Mouse (Mus musculus) erythroblast, adult 5-6 weeks (primary cell): ENCODE measurements around the gene Ubr3. TPM values are rescaled to one million over a fixed set of nuclear protein-coding genes. Genes with fewer than 3 reads are reported as not detected.

Experiments
- ATAC-seq: replicated peaks from 2 replicates; pipeline ENCODE4 v1.8.0; 2016; ENCODE audit warnings: moderate number of reproducible peaks, mild to moderate bottlenecking, moderate TSS enrichment, inconsistent platforms; ENCODE audit not compliant: poor library complexity, low FRiP score, severe bottlenecking
- total RNA-seq, 2 experiments: library from RNA; stranded (forward) in 1 of 2; stranded (reverse) in 1 of 2; fragments of 150-400 nt in 1 of 2; fragments of 200-764, 138-1000 nt in 1 of 2; gene quantifications; 2 replicates each; pipeline versions ENCODE4 v1.2.3 to v1.2.4; 2015 to 2017; ENCODE audit warnings: low replicate concordance in 2 of 2

The Ubr3 gene
- total RNA-seq, 2 experiments from 2014 or later = 68.0 to 83.7 TPM

DNA sequence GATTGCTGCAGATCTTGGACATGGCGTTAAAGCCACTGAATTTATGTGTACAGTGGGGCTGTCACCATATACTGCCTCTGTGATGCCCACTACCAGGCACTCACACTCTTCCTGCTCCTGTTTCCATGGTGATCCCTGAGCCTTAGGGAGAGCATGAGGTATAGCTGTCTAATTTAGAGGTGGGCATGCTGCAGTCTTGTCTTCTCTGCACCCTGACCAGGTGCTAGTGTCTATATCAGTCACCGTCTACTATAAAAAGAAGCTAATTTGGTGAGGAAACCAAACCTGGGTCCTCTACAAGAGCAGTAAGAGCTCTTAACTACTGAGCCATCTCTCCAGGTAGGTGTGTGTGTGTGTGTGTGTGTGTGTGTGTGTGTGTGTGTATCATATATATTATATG is 109.4 kb downstream of the Ubr3 start:
- no peak for ATAC-seq

DNA sequence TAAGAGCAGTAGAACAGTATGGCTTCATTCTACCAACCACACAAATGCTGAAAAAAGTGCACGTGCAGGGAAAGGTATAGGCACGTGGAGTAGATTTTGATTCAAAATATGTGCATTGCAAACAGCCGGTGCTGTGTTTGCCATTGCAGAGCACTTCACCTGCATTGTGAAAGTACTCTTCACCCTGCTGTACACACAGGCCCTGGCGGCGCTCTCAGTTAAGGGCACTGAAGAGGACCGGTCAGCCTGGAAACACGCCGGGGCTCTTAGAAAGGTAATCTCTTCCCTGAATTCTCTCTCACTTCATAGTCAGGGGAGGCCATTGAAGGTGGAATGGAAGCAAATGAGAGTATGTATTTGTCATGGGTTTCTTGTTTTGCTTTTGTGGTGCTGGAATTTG is 115.9 kb downstream of the Ubr3 start:
- no peak for ATAC-seq

DNA sequence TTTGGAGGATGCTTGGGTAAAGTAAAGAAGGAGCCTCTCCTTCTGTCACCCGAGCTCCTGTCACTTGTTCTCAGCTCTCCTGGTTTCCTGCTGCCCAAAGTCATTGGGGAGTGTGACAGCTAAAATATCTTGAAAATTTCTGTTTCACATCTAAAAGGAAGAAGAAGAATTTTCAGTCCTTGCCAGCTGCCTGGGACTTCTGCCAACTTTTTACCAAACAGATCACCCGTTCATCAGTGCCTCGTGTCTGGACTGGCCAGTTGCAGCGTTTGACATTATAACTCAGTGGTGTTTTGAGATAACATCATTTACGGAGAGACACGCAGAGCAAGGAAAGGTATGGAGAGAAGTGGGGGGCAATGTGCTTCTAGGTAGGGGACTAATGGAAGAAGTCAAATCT is 121.2 kb downstream of the Ubr3 start:
- ATAC-seq = no peak

DNA sequence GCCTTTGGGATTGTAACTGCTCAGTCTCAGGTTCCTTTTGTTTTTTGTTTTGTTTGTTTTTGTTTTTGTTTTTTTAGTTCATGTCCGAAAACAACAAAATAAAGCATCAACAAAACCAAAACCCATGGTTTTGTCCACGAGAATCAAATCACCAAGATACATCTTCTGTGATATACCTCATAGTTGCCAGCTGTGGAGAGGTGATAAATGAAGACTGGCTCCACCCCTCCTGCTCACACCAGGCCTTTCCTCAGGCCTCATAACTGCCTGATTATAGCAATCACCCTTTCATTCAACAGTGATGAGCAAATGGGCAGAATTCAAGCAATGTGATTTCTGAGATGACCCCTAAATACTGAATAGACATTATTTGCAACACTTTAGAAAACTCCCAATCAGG is 127.4 kb downstream of the Ubr3 start:
- ATAC-seq = peak; percentile 94

GRCm38 (mm10) chr2:70025711-70026110 is 128.7 kb downstream of the Ubr3 start:
- no peak for ATAC-seq

DNA sequence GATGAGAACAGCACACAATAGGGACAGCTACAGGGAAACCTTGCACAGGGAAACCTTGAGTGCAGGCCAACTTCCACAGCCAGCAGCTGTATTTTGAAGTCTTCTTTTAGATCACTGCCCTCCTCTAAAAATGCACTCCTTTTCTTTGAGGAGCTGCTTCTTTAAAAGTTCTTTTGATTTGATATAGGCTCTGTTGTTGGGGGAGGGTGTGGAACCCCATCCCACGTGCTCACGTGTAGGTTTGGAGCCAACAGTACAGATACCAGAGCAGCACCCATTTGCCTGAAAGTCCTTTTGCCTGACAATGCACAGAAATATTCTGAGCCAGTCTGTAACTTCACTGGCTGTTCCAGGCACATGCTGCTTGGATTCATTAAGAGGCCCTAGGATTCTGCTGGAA is 134.4 kb downstream of the Ubr3 start:
- no peak for ATAC-seq

- no peak for ATAC-seq
These were observed 137.8 kb downstream of the Ubr3 start for GRCm38 (mm10) chr2:70034895-70035294.

DNA sequence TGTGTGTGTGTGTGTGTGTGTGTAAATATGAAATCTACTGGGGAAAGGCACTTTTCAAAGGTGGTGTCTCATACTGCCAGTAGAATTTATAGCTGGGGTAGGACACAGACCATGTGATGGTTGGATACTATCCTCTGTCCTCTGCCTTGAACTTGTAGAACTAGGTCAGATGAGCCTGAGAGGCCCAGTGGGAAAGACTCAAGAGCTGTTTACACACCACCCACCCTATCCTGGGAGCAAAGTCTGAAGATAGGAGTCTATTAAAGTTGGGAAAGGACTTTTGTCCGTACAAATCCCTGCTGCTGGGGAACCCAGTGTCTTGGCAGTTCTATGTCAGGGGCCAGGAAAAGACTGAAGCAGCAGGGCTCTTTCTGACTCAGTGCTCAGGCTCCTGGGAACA is 138.3 kb downstream of the Ubr3 start:
- ATAC-seq = no peak

- ATAC-seq = peak; percentile 67; the same call in 1 of the 2 replicates
These were observed 140.2 kb downstream of the Ubr3 start for GRCm38 (mm10) chr2:70037221-70037620.

- no peak for ATAC-seq
These were observed 141.7 kb downstream of the Ubr3 start, which contains the start of gene Myo3b for GRCm38 (mm10) chr2:70038752-70039151. Gene Myo3b (plus strand): TSS chr2:70039126.

DNA sequence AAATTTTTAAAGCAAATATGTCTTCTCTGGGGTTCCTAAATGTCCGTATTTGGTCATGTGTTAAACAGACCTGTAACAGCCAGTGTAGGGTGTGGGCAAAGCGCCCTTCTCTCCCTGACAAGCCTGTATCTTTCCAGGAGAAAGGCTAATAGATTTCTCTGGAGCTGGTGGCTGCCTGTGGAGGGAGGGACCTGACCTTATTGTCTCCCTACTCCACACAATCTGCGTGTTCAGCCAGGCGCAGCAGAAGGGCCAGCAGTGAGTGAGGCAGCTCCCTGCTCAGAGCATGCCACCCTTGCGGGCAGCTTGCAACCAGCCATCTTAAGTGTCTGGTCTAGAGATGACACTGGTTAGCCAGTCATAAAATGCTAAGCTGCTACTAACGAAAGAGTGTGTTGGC is 147.4 kb downstream of the Ubr3 start:
- no peak for ATAC-seq

- ATAC-seq = no peak
These were observed 150.8 kb downstream of the Ubr3 start for GRCm38 (mm10) chr2:70047868-70048267.

- no peak for ATAC-seq
These were observed 156.8 kb downstream of the Ubr3 start for GRCm38 (mm10) chr2:70053803-70054202.

DNA sequence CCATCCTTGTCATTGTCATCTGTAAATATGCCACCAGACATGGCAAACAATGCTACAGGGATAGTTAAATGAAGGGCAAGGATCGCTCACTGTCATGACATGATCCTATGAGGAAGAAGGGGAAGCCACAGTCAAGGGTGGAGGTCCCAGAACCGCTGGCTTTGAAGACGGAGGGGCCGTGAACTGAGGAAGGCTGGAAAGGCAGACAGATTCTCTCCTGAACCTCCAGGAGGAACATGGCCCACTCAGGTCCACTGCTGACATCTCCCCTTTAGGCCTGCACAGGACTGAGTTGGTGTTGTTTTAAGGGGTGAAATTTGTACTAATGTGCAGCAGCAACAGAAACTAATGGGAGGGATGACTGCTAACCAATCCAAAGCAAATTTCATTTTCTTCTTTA is 161.2 kb downstream of the Ubr3 start:
- ATAC-seq = no peak

DNA sequence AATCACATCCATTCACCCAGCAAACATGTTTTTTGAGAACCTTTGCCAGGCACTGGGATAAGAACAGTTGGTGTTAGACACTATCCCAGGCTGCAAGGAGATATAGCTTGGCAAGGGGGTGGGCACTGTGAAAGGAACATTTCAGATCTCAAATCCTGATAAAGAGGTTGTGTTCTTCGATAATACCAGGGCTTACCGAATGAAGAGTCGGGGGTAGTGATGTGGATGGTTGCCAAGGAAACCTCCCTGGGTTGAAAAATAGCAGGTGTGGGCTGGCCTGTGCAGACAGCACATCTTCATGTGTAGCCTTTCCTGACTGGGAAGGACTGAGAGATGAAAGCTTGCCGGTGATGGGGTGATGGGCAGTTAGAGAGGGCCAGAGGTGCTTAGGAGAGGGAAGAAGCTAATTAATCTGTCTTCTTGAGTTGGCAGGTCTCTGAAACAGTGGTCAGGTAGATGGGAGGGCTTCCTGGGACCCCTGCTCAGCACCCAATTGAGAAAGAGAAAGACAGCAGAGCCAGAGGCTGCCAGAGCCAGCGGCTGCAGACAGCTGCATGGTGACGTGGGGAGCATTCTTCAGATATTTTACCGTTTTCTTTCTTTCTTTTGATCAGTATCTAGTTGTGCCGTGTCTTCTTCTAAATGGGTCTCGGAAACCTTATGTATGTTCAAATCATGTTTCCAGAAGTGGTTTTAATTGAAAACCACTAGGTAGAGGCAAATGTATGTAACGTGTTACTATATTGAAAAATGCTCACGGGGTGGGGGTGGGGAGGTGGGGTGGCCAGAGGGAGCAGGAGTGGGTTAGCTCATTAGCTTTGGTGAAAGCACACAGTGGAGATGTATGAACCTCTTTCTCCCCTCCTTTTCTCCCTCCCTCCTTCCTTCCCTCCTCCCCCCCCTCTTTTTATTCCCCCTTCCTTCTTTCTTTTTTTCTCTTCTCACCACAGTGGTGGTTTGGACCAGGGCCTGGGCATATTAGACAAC is 163.6 kb downstream of the Ubr3 start:
- ATAC-seq = no peak

DNA sequence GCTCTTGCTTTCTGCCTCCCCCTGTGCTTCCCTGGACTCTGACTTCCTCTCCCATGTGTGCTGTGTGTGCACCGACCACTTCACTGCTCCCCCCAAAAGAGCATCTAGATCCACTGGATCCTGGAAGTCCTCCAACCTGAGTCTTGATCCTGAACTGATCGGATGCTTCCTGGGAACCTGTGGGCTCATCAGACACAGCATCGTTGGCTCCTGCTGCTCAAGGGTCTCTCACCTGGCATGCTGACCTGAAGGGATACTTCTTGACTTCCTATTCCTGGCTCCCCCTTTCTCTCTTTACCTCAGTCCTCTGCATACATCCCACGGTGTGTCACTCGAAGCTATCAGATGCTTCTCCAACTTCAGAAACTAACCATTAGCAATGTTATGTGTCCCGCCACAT is 168.1 kb downstream of the Ubr3 start:
- no peak for ATAC-seq

GRCm38 (mm10) chr2:70065729-70066300 is 168.8 kb downstream of the Ubr3 start:
- ATAC-seq = no peak

- ATAC-seq = no peak
These were observed 169.4 kb downstream of the Ubr3 start for GRCm38 (mm10) chr2:70066338-70067022.

DNA sequence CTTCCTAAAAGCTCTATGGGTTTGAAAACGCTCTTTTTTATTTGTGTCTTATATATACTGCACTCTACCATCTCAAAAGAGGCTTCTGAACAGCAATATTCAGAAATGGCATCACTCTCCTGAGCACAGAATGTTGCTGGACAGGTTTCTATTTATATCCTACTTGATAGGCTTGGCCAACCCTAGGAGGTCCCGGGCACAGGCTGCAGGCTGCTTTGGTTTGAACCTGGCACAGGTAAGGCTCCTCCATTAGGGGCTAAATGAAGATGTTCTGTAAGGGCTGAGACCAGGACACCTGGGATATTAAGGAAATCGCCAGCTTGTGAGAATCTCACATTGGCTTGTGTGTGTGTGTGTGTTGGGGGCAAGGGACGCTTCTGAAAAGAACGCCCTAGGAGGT is 172.8 kb downstream of the Ubr3 start:
- ATAC-seq = no peak
